Mouse (Mus musculus) heart, postnatal 10 days (tissue): ENCODE measurements at regions not wholly inside any gene's neighbourhood (a gene's known extent, or its start where the extent isn't known, plus 50 kb on each side); places are given as distances from the start of the nearest gene placed in this dataset.

ENCODE experiments used
- DNase-seq, 2 experiments: peaks; one replicate each; pipeline ENCODE4 v3.0.0; 2021
- intact Hi-C: fragments of 180-260 bp; cut with DNase I; formaldehyde crosslinking; loops from one replicate; pipeline ENCODE4 v1.15.1; 2025

- DNase-seq: no peak
- intact Hi-C loops: no loop called here
These were observed 135.5 kb upstream of the Prickle1 start for GRCm38 (mm10) chr15:93731161-93731560.

GRCm38 (mm10) chr15:93715443-93715842 lies 119.8 kb upstream of the Prickle1 start:
- no peak for DNase-seq
- intact Hi-C loops: no loop called here

GRCm38 (mm10) chr15:93713428-93713827 lies 117.7 kb upstream of the Prickle1 start:
- intact Hi-C loops: no loop called here
- DNase-seq: peak; percentile 82 to 85

- DNase-seq: no peak
- intact Hi-C loops: no loop called here
These were observed 116.9 kb upstream of the Prickle1 start for GRCm38 (mm10) chr15:93712594-93712993.

- intact Hi-C loops: no loop called here
- no peak for DNase-seq
These were observed 115.6 kb upstream of the Prickle1 start for GRCm38 (mm10) chr15:93711150-93711784.

- intact Hi-C loops: no loop called here
These were observed 114.9 kb upstream of the Prickle1 start for GRCm38 (mm10) chr15:93710493-93711149.

GRCm38 (mm10) chr15:93706366-93706930 lies 110.8 kb upstream of the Prickle1 start:
- intact Hi-C loops: no loop called here
- no peak for DNase-seq

More at GRCm38 (mm10) chr15:93710493-93711149, 114.9 kb upstream of the Prickle1 start:
- DNase-seq: no peak

GRCm38 (mm10) chr15:93705651-93706050 lies 110.0 kb upstream of the Prickle1 start:
- DNase-seq: no peak
- intact Hi-C loops: no loop called here

GRCm38 (mm10) chr15:93705109-93705508 lies 109.4 kb upstream of the Prickle1 start:
- intact Hi-C loops: no loop called here
- DNase-seq: no peak

- intact Hi-C loops: no loop called here
- DNase-seq: no peak
These were observed 105.3 kb upstream of the Prickle1 start for GRCm38 (mm10) chr15:93701017-93701416.

GRCm38 (mm10) chr15:93699971-93700370 lies 104.3 kb upstream of the Prickle1 start:
- DNase-seq: peak; percentile 63 to 69
- intact Hi-C loops: loop anchor here (2.0 kb wide), 1 partner anchor 105 kb away; the partner anchor contains the start of gene Prickle1

GRCm38 (mm10) chr15:93698182-93698822 lies 102.6 kb upstream of the Prickle1 start:
- intact Hi-C loops: loop anchor here (2.0 kb wide), 1 partner anchor 104 kb away; the partner anchor contains the start of gene Prickle1

GRCm38 (mm10) chr15:93690717-93691116 lies 95.0 kb upstream of the Prickle1 start:
- no peak for DNase-seq
- intact Hi-C loops: no loop called here

More at GRCm38 (mm10) chr15:93698182-93698822, 102.6 kb upstream of the Prickle1 start:
- peak; percentile 75 to 80 for DNase-seq

GRCm38 (mm10) chr15:93690011-93690410 lies 94.3 kb upstream of the Prickle1 start:
- DNase-seq: peak in 1 of 2 experiments; percentile 31
- intact Hi-C loops: no loop called here

- peak in 1 of 2 experiments; percentile 27 for DNase-seq
- intact Hi-C loops: no loop called here
These were observed 90.7 kb upstream of the Prickle1 start for GRCm38 (mm10) chr15:93686385-93686784.

- intact Hi-C loops: no loop called here
- no peak for DNase-seq
These were observed 85.9 kb upstream of the Prickle1 start for GRCm38 (mm10) chr15:93681602-93682001.

GRCm38 (mm10) chr15:93675624-93676023 lies 79.9 kb upstream of the Prickle1 start:
- intact Hi-C loops: no loop called here
- no peak for DNase-seq

- intact Hi-C loops: no loop called here
- no peak for DNase-seq
These were observed 78.3 kb upstream of the Prickle1 start for GRCm38 (mm10) chr15:93673976-93674375.

GRCm38 (mm10) chr15:93663876-93664275 lies 68.2 kb upstream of the Prickle1 start:
- intact Hi-C loops: no loop called here
- DNase-seq: no peak

- intact Hi-C loops: no loop called here
- no peak for DNase-seq
These were observed 66.9 kb upstream of the Prickle1 start for GRCm38 (mm10) chr15:93662601-93663000.

GRCm38 (mm10) chr15:93661801-93662200 lies 66.1 kb upstream of the Prickle1 start:
- intact Hi-C loops: no loop called here
- DNase-seq: no peak
